Mouse (Mus musculus) cerebellum, postnatal 36 days (tissue): ENCODE data around the gene Pipox.

ENCODE experiments used
- DNase-seq, 2 experiments: peaks; one replicate each; pipeline ENCODE4 v3.0.0; 2021 to 2022; ENCODE audit warnings: mixed read lengths in 2 of 2

Gene Pipox

DNA sequence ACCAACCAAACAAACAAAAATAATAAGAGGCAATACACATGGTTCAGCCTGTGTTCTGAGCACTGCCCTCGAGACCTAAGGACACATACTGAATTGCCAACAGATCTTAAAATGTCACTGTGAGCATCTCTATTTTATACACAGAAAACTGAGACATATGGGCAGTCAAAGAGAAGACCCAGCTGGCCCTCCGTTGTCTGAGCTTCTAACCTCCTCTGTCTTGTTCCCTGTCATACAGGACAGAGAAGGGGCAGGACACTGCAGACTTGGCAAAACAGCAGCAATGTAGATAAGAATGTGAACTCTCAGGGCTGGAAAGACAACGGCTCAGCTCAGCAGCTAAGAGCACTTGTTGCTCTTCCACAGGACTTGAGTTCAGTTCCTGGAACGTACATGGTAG lies 14.6 kb upstream of the Pipox start:
- no peak for DNase-seq

DNA sequence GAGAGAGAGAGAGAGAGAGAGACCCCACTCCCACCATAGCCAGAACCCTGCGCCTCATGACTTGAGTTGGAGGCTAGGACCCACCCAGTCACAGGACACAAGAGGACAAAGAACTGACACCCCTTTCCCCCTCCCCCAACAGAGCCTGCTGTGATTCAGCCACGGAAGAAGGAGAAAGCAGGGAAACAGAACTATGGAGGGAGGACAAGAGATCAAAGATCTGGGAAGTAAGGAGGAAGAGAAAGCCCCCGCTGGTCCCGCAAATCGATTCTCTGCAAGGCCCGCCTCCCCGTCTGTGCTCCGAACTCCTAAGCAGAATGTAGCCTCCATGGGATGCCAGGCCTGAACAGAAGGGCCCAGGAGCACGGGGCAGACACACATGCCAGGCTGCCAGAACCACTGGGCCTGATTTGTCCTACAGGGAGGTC lies 12.9 kb upstream of the Pipox start:
- peak; percentile 72 to 74 for DNase-seq

DNA sequence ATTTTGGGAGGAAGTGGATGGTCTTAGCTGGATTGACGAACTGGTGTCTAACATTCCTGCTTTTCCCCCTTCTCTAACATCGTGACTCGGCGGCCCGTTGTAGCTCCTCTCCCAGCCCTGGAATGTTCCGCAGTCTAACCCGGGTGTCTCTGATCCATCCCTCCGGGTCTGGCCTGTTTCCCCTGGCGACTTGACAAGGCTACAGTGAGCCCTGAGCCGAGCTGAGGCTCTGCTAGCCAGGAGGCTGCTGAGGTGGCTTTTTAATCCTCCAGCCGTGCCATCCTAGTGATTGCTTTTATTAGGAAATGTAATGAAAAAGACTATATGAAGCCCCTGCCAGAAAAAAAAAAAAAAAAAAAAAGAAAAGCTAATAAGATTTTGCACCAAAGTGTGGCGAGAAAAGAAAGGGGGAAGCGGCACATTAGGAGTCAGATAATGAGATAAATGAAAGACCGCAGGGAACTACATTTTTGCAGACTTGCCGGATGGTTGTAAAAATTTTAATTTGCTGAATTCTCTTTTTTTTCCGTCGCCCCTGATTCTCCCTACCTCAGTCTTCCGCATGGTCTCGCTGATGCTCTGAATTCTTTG lies 12.3 kb upstream of the Pipox start:
- peak; percentile 81 to 82 for DNase-seq

DNA sequence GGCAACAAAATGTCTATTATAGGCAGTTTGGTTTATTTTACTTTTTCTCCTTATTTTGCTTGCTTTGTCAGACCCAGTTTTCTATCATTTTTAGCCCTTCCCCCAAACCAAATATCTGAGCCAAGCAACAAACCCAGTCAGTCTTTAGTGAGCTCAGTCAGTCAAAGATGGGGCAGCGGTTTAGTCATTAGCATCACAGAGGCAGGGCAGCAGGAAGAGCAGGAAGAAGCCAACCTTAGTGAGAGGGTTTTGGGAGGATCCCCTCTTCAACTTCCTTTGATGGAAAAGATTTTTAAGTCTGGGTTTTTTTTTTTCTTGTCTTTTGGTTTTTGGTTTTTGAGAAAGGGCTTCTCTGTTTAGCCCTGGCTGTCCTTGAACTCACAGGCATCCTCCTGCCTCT lies 10.8 kb upstream of the Pipox start:
- no peak for DNase-seq

DNA sequence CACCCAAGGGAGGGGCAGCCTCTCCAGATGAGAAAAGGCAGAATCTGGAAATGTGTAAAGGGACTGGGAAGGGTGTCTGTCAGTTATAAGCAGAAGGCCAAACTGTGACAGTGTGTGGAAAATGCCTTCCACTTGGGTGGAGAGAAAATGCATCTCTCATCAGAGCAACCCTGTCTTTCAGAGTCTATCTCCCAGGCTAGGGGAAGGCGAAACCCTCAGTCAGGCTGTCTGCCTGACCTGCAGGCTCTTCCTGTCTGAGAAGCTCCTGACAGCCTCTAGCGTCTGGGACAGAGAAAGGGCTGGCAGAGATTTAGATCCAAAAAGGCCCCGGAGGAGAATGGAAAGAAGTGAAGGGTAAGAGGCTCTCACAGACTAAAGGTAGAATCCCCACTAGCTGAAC lies 9.9 kb upstream of the Pipox start:
- no peak for DNase-seq

DNA sequence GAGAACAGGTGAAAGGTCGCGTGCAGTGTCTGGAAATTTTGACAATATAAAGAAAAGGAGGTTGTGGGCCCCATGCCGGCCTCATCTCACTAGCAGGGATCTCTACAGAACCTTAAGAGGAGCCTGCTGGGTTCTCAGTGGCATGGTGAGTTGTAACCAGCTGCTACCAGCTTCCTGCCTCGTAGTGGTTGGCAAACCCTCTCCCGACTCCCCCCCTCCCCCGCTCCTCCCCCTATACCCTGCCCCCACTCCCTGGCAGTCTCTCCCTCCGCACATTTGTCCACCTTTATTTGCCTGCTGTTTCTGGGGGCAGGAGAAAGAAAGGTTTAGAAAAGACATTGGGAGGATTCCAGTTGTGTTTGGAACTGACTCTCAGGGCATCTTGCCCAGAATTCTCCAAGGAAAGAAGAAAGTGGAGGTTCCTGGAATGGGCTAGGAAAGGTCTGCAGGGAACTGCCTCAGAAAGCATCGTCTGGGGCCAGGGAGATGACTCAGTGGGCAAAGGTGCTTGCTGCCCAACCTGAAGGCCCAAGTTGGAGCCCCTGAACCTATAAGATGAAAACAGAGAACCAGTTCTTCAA lies 8.0 kb upstream of the Pipox start:
- DNase-seq, result no peak

DNA sequence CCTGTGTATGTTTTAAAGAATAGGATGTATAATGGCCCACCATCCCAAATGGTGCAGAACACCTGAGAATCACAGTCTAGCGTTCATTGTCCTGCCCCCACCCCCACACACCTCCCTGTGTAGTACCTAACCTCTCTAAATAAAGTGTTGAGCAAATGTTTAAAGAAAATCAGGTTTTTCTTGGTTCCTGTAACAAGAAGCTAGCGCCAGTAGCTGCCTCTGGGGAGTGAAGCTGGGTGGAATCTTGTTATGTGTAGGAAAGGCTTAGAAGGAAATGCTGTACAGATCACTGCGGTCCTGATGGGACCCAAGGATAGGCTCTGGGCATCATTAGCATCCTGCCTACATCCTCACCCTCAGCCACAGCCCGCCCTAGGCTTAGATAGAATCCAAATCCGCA lies 7.5 kb upstream of the Pipox start:
- DNase-seq, result no peak

DNA sequence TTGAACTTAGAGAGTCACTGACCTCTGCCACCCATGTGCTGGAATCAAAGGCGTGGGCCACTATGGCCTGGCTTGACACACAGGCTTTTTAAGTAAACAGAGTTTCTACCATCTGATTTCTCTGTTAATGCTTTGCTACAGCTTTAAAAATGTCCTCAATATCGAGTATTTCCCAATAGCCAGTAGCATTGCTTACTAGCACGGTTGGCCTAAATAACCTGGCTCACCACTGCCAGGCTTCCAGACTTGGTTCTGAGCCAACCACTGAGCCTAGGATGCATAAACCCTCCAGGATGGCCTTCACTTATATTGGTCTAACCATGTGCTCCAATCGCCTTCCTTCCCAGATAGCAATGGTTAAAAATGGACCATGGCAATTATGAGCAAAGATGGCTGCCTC lies 6.8 kb upstream of the Pipox start:
- no peak for DNase-seq

DNA sequence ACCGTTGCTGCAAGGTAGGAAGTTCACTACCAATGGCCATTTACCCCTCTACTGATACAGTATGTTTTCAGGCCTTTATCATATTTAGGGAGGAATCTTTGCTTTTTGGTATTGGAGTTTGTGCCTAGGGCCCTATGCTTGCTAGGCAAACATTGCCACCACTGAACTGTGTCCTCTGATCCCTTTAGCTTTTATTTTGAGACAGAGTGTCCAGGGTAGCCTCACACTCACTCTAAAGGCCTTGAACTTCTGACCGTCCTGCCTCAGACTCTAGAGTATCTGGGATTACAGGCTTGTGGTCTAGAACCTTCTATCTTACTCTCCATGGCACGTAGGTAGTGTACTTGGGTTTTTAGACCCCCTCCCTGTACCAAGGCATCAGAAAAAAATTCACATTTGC lies 6.3 kb upstream of the Pipox start:
- DNase-seq, result no peak

DNA sequence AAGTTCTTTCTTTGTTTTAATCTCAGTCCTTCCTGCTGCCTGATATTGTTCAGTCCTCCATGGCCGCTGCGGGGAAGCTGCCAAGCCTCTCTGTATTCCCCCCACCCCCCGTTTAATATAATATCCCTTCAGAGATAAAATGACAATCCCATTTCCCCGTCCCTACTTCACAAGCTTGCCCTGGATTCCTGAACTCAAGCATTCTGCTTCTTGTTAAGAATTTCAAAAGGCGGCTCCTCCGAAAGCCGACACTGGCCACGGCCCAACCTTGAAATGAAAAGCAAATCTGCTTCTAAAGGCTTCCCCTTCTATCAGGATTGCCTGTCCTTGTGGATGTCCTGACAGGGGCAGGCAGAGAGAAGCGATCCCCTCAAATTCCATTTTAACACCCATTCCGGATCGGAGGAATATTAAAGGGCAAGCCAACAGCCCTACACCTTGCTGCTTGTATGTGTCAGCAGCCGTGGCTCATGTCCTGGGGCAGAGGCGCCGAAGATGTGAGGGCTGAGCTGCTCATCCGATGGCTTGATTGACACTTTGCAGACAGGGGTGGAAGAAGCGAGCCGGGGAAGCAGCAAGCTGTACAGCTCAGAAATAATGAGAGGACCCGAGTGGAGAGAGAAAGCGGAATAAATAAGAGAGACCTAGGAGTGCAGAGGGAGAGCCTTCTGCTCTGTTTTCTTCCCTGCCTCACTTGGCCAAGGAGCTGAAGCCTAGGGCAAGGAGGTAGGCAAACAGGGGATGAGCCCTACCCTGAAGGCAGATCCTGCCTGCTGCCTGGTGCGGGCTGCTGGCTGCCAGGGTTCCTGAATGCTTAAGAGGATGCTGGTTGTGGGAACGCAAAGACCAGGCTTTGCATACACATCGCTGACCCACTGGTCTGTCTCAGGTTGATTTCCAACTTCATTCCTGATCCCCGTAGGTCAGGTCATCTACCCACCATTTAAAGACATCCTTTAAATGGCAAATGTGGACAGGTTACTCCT lies 3.2 kb upstream of the Pipox start:
- peak; percentile 37 to 61 for DNase-seq

DNA sequence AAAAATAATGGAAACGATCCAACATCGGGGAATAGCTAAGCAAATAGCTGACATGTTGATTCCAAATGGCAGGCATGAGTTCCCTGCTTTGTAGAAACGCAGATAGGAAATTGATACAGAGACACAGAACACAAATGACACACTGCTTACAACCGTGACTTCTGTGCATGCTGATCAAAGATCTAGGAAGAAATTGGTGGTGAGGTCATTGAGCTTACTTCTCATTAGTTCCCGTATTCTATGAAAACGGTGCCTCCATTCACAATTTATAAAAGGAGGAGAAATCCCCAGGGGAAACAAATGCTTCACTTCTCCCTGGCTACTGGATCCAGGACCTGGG lies 2.6 kb upstream of the Pipox start:
- no peak for DNase-seq

DNA sequence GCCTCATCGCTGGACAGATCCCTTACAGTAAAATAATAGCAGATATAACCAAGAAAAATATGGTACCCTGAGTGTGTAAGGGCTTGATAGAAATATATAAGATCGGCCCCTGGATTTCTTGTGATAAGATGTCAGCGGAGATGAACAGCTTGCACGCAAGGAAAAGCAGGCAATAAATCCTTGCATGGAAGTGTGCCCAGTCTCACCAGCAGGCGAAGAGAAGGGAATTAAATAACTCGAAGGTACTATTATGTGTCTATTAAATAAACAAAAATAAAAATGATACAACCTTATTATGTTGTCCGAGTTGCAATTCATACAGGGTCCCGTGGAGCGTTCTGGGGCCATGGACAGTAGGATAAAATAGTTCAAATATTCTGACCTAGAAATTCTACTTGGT lies 2.1 kb upstream of the Pipox start:
- DNase-seq, result peak in 1 of 2 experiments; percentile 47

DNA sequence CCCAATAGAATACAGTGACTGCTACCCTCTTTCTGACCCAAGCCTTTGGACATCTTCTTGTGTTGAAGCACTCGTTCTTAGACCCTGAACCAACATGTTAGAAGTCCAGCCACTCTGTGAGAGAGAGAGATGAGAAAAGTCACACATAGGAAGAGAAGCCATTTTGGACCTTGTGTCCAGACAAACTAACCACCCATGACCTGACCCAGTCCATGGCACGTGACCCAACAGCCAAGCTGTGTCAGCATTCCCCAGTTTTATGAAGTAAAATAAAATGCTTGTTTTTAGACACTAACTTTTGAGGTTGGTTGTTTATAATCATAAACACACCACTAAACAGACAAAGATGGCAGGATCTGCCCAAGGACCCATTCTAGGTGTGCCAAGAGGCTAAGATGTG lies 1.1 kb upstream of the Pipox start:
- no peak for DNase-seq

DNA sequence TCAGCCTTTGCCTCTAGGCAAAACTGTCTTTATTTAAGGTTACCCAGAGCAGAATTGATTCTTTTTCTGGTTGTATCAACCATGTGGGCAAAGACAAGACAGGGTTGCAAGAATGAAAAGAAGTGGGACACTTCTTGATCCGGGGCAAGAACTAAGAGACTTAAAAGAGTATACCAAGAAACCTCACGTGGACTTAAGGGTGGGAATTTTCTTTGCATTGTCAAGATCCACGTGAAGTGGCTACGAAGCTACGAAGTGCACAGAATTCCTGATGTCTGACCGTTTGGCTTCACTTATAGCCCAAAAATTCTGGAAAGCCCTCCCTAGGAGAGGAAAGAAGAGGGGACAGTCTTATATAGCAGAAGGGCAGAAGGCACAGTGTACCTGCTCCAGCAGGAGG lies 613 bp downstream of the Pipox start:
- no peak for DNase-seq

DNA sequence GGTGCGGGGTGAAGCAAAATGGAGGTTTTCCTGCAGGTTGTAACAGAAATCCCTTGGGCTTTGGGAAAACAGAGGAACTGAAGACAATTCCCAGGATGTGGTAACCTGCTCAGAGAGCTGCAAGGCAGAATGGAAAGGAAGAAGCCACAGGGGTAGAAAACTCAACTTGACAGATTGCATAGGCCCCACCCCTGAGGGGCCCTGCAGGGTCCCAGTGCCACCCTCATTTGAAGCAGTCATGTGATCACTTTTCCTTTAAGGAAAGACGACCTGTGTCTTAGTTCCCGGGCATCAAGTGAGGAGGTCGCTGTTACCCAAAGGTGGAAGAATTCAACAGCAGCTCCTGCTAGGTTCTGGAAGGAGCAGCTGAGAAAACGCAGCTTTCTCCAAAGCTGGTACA lies 1.0 kb downstream of the Pipox start:
- no peak for DNase-seq

DNA sequence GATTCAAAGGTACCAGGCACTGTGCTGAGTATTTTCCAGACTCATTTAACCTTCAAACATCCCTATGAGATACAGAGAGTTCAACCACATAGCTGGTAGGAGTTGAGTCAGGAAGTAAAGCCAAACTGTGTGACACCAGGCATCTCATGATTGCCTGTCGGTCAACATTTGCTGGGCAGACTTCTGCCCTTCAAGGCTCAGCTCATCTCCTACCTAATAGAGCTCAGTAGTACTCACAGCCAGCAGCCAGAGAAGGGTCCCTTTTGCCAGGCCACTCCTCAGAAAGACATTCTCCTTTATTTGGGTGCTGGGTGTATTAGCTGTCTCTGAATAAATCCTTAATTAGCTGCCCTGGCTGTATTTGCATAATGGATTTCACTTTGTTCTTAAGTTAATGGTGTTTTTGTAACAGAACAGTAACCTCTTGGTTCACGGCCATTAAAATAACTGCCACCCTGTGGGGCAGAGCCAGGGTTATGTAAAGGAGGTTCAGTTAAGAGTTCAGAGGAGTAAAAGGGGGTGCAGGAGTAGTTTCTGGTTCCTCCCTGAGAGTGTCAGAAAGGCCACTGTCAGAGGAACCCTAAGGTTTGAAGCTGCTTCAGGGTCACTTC lies 3.1 kb downstream of the Pipox start:
- DNase-seq, result no peak

DNA sequence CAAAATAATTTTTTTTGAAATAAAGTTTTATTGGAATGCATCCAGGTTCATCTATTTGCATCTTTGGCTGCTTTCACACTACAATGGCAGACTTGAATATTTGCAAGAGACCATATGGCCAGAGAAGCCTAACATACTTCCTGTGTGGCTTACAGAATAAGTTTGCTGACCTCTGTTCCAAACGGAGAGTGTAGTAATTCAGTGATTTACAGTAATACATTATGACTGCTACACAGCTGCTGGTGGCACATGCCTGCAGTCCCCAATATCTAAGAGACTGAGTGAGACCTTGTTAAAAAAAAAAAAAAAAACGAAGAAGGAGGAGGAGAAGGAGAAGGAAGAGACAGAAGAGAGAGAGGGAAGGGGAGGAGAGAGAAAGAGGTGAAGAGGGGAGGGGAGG lies 4.4 kb downstream of the Pipox start:
- no peak for DNase-seq

DNA sequence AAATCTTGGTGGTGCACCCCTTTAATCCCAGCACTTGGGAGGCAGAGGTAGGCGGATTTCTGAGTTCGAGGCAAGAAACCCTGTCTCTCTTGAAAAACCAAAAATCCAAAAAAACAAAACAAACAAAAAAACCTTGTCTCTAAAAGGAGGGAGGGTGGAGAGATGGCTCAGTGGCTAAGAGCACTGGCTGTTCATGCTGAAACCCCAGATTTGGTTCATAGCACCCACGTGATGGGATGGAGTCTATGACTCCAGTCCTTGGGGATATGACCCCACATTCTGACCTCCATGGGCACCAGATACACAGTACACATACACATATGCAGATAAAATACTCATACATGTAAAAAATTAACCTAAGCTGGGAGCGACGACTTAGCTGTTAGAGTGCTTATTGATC lies 5.0 kb downstream of the Pipox start:
- no peak for DNase-seq

DNA sequence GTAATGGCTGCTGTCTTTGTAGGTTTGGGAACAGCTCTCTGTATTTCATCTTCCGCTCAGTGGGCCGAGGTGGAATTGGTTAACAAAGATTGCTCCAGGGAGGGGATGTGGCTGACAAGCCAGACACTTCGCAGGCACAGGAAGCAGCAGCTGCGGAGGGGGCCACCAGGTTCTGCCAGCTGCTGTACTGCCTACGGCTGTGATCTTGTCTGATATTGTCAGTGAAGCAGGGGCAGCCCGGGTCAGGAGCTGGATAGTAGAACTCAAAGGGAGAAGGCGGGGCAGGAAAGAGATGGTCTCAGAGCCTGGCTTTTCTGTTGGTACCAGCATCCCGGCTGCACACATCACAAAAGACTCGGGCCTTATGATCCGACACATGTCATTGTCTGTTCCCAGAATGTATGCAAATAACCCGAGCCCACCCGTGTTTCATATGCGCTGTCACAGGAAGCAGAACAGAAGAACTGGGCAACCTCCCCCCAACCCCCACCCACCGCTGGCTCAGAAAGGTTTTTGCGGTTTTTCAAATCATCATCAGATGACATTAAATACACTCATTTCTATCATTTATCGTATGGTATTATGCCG lies 6.4 kb downstream of the Pipox start:
- no peak for DNase-seq

DNA sequence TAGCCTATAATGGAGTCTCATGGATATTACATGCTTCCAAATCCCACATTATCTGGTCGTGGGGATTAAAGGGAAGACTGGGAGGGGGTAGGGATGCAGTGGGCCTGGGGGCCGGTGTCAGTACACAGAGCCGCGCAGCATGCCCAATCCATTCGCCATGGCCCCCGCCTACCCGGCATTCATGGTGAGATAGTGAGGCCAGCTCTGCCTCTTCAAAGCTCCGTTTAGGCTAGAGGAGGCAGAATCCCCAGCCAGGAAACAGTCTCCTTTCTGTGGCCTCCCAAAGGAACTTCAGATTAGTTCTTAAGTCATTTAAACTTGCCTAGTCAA lies 8.7 kb downstream of the Pipox start:
- DNase-seq, result no peak

DNA sequence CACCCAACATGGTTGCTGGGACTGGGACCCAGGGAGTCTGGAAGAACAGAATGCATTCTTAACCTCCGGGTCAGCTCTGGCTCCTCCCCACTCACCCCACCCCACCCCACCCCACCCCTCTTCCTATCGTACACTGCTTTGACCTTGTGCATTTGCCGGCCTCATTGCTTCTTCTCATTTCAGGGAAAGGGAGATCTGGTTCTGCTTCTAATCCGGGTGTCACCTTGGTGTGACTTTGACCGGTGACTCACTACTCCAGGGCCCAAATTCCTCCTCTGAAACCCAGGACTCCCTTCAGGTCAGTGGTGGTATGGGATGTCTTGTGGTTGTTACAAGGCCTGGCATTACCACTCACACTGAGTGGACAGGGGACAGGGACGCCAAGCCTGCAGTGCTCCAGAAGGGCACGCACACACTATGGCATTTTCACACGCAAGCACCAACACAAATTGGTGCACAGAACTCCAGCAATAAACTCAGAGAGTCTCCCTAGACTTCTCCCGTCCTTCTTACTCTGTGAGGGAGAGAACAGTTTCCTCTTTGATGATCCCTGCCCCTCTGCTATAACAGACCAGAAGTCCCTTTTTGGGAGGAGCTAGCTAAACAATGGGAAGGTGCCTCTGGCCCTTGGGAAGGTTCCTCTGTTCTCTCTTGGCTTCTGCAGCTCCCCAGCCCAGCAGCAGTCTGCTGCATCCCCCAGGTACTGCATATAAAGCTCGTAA lies 9.2 kb downstream of the Pipox start:
- no peak for DNase-seq

DNA sequence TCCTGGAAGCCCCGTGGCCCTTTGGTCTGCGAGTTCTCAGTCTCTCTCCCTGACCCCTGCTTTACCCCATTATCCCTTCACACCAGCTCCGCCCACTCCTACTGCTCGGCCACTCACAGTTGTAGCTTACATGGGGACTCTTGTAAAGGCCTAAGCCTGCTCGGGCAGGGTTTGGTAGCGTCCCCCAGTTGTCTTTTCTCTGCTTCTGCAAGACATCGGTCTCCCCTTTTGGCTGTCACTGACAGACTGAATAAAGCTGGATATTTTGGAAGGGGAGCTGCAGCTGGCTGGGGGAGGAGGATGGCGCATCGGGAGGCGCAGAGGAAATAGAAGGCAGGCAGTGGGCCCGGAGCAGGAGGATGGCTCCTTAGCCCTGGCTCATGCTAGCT lies 17.1 kb downstream of the Pipox start:
- DNase-seq, result no peak
